Mouse (Mus musculus) forebrain, embryonic 14.5 days (tissue): ENCODE measurements around the gene Socs3. TPM values are rescaled to one million over a fixed set of nuclear protein-coding genes. Genes with fewer than 3 reads are reported as not detected.

Experiments
- ATAC-seq: fragments of 200-750 bp; cut with Nextera tagmentation; 2 replicates; pipeline ENCODE4 v1.8.0; 2017; ENCODE audit warnings: mild to moderate bottlenecking, moderate library complexity
- DNase-seq: peaks from one replicate; pipeline ENCODE4 v3.0.0-alpha.2; 2015; ENCODE audit warnings: low spot score
- H3K27ac ChIP-seq: fragments of 300-500 bp; sonication (generic); 2 replicates; pipeline ENCODE4 v1.5.1; 2014; ENCODE audit warnings: low read depth, mild to moderate bottlenecking, control low read depth, low read length, moderate library complexity
- H3K27me3 ChIP-seq: fragments of 300-500 bp; sonication (generic); replicated peaks from 2 replicates; pipeline ENCODE4 v1.6.1; 2014; ENCODE audit warnings: low read length, control low read depth, mixed read lengths; ENCODE audit not compliant: control insufficient read depth, insufficient read depth
- H3K36me3 ChIP-seq: fragments of 300-500 bp; sonication (generic); 2 replicates; pipeline ENCODE4 v1.6.1; 2014; ENCODE audit warnings: low read length, control low read depth; ENCODE audit not compliant: control insufficient read depth, insufficient read depth
- H3K4me1 ChIP-seq: fragments of 300-500 bp; sonication (generic); 2 replicates; pipeline ENCODE4 v1.6.1; 2014; ENCODE audit warnings: antibody characterized with exemption, low read length, control low read depth; ENCODE audit not compliant: control insufficient read depth, insufficient read depth
- H3K4me2 ChIP-seq: fragments of 300-500 bp; sonication (generic); 2 replicates; pipeline ENCODE4 v1.6.1; 2014; ENCODE audit warnings: mild to moderate bottlenecking, control low read depth, low read length
- H3K4me3 ChIP-seq: fragments of 300-500 bp; sonication (generic); 2 replicates; pipeline ENCODE4 v1.5.1; 2014; ENCODE audit warnings: low read depth, low read length, control low read depth
- H3K9ac ChIP-seq: fragments of 300-500 bp; sonication (generic); 2 replicates; pipeline ENCODE4 v1.6.1; 2014; ENCODE audit warnings: mild to moderate bottlenecking, low read length, control low read depth, moderate library complexity
- H3K9me3 ChIP-seq: fragments of 300-500 bp; sonication (generic); replicated peaks from 2 replicates; pipeline ENCODE4 v1.6.1; 2016; ENCODE audit warnings: low read length, control low read depth, mixed read lengths; ENCODE audit not compliant: control insufficient read depth
- WGBS: fragments of 180-500 bp; shearing (Covaris S2); extraction: QIAGEN DNeasy Blood & Tissue Kit; methylation state at CpG from one replicate; pipeline ENCODE4 v1.1.7; 2014; 5-methylcytosine and 5-hydroxymethylcytosine counted together
- polyA plus RNA-seq: library from polyadenylated mRNA; unstranded; fragments of >200 nt; fragmentation: Nextera tagmentation; extraction: Ambion mirVana; gene quantifications from 2 replicates; pipeline ENCODE4 v1.2.1, GENCODE M21; 2014

The Socs3 gene
- polyA plus RNA-seq, 1 experiment from 2014 or later, result 8.1 TPM

DNA sequence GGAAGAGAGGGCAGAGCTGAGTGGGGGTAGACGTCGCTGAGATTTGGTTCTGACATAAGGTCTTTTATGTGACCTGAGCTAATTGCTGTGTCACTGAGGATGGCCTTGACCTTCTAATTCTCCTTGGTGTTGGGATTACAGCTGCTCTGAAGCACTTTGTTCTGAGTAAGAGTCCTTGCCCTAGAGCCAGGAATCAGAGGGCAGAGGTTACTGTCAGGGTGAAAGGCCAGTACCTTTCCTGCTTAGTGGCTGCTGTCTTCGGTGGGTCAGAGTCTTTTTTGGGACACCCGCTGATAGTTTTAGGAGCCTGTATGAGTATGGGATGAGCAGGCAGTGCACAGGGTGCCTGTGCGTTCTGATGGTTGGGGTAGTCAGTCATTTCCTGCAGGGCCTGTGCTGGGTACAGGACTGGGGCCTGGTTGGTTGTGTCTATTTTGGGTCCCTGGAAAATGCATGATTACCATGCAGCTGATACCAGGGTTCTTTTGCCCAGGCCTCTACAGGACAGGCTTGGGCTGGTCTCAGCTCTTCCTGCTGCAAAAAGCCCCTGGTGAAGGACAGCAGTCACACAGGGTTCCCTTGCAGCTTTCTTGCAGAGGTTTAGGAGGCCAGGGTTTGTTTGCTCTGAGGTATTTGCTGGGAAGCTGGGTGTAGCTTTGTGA lies 38.4 kb upstream of the Socs3 start:
- DNase-seq (no peak), ATAC-seq (no peak)
- H3K27me3 ChIP-seq, result no peaks in the 10 kb centered on the region
- 77% methylated on average over 5 of the region's 5 CpGs for WGBS
- no peak overlapping the region for H3K9ac ChIP-seq
- H3K36me3 ChIP-seq, result peaks cover 41% of the 10 kb centered on the region
- no peaks in the 10 kb centered on the region for H3K9me3 ChIP-seq
- H3K27ac ChIP-seq, result no peak overlapping the region
- H3K4me3 ChIP-seq, result no peak overlapping the region
- no peak overlapping the region for H3K4me2 ChIP-seq
- no peaks in the 10 kb centered on the region for H3K4me1 ChIP-seq

GRCm38 (mm10) chr11:118007460-118008143 lies 37.8 kb upstream of the Socs3 start:
- Histone ChIP-seq H3K27ac (no peak overlapping the region), H3K4me3 (no peak overlapping the region), H3K4me1 (no peaks in the 10 kb centered on the region), H3K4me2 (no peak overlapping the region), H3K9ac (no peak overlapping the region), H3K27me3 (no peaks in the 10 kb centered on the region), H3K9me3 (no peaks in the 10 kb centered on the region), H3K36me3 (peaks cover 43% of the 10 kb centered on the region)
- ATAC-seq (no peak), DNase-seq (no peak)
- WGBS, result 76% methylated on average over 8 of the region's 8 CpGs

DNA sequence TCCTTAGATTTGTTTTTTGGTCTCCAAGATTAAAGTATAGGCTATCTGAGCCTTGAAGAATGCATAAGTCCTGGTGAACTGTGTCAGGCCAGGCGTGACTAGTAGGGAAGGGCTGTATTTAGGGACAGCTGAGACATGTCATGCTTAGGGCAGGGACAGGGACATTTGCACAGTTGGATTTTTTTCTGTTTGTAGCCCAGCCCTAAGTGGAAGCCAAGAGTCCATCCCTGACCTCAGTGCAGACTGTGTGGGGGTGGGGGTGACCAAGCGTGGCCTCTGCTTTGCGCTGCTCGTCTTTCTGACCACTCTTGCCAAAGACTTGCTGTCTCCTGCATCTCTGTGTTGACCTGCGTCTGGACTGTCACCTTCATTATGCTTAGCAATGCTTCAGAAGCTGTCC lies 34.4 kb upstream of the Socs3 start:
- Histone ChIP-seq H3K27ac (no peak overlapping the region), H3K4me3 (no peak overlapping the region), H3K9ac (no peak overlapping the region), H3K4me2 (no peak overlapping the region), H3K27me3 (no peaks in the 10 kb centered on the region), H3K36me3 (peaks cover 70% of the 10 kb centered on the region), H3K9me3 (no peaks in the 10 kb centered on the region), H3K4me1 (no peaks in the 10 kb centered on the region)
- DNase-seq (no peak), ATAC-seq (no peak)
- 91% methylated on average over 5 of the region's 5 CpGs for WGBS

DNA sequence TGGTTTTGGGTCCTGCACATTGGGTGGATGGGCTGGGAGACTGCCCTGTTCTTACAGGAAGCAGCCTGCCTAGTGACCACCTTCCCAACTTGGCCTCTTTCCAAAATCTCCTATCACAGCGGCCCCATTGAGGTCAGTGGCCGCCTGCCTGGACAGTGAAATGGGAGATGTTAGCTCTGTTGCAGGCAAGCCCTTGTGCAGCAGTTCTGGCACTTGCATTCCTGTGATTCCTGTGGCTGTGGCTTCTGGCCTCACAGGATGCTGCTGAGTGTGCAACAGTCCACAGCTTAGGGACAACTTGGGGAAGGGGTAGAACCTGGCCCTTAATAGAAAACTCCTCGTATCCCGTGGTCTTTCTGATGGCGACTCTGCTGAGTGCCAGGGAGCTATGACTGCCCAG lies 33.9 kb upstream of the Socs3 start:
- H3K4me1 ChIP-seq, result no peaks in the 10 kb centered on the region
- H3K4me2 ChIP-seq, result no peak overlapping the region
- WGBS, result 81% methylated on average over 5 of the region's 5 CpGs
- no peak overlapping the region for H3K9ac ChIP-seq
- no peak for DNase-seq
- H3K36me3 ChIP-seq, result peaks cover 74% of the 10 kb centered on the region
- no peaks in the 10 kb centered on the region for H3K9me3 ChIP-seq
- H3K4me3 ChIP-seq, result no peak overlapping the region
- no peak for ATAC-seq
- no peaks in the 10 kb centered on the region for H3K27me3 ChIP-seq
- H3K27ac ChIP-seq, result no peak overlapping the region

DNA sequence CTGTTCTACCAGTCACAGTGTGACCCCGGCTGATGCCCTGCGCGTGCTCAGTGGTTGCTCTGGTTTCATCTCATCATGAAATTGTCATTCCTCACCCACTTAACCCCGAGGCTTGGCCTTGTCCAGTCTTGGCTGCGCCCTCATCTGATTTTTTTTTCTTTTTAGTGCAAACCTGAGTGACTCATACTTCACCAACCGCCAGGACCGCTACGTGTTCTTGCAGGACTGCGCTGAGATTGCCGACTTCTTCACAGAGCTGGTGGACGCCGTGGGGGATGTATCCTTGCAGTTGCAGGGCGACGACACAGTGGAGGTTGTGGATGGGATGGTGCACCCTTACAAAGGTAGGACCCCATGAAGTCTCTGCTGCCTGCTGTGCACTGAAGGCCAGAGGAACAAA lies 33.3 kb upstream of the Socs3 start:
- H3K9me3 ChIP-seq, result no peaks in the 10 kb centered on the region
- H3K27me3 ChIP-seq, result no peaks in the 10 kb centered on the region
- H3K9ac ChIP-seq, result no peak overlapping the region
- no peak overlapping the region for H3K4me2 ChIP-seq
- H3K4me3 ChIP-seq, result no peak overlapping the region
- DNase-seq (no peak), ATAC-seq (no peak)
- WGBS, result 98% methylated on average over 14 of the region's 14 CpGs
- H3K4me1 ChIP-seq, result no peaks in the 10 kb centered on the region
- H3K27ac ChIP-seq, result no peak overlapping the region
- peaks cover 75% of the 10 kb centered on the region for H3K36me3 ChIP-seq

- Histone ChIP-seq H3K9ac (no peak overlapping the region), H3K4me2 (no peak overlapping the region), H3K4me1 (no peaks in the 10 kb centered on the region), H3K27ac (no peak overlapping the region), H3K4me3 (no peak overlapping the region), H3K27me3 (no peaks in the 10 kb centered on the region), H3K36me3 (peaks cover 63% of the 10 kb centered on the region), H3K9me3 (no peaks in the 10 kb centered on the region)
- DNase-seq (no peak), ATAC-seq (no peak)
- 92% methylated on average over 7 of the region's 7 CpGs for WGBS
These were observed 30.8 kb upstream of the Socs3 start for GRCm38 (mm10) chr11:118000565-118001215.

DNA sequence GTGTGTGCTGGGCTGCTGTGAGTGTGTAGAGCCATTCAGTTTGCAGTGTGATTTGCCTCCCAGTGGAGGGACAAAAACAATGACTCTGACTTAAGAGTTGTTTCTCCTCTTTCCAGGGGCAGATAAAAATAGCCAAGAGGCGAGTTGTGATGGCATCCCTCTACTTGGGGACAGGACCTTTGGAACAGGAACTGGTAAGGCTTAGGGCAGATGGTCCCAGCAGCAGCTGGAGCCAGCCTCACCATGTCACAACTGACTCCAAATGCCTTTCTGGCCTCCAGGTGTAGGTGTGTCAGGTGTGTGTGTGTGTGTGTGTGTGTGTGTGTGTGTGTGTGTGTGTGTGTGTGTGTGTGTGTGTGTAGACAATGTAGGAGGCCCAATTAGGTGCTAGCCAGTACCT lies 30.2 kb upstream of the Socs3 start:
- Histone ChIP-seq H3K9ac (no peak overlapping the region), H3K4me3 (no peak overlapping the region), H3K4me1 (no peaks in the 10 kb centered on the region), H3K27me3 (no peaks in the 10 kb centered on the region), H3K27ac (no peak overlapping the region), H3K36me3 (peaks cover 57% of the 10 kb centered on the region), H3K9me3 (no peaks in the 10 kb centered on the region), H3K4me2 (no peak overlapping the region)
- no peak for ATAC-seq
- DNase-seq, result no peak
- 52% methylated on average over 1 of the region's 1 CpGs for WGBS

GRCm38 (mm10) chr11:117999260-117999934 lies 29.6 kb upstream of the Socs3 start:
- H3K4me2 ChIP-seq, result no peak overlapping the region
- no peak overlapping the region for H3K4me3 ChIP-seq

More at GRCm38 (mm10) chr11:117999260-117999934, 29.6 kb upstream of the Socs3 start:
- ATAC-seq, result no peak
- no peaks in the 10 kb centered on the region for H3K4me1 ChIP-seq
- peaks cover 50% of the 10 kb centered on the region for H3K36me3 ChIP-seq
- DNase-seq, result no peak
- no peaks in the 10 kb centered on the region for H3K27me3 ChIP-seq
- no peaks in the 10 kb centered on the region for H3K9me3 ChIP-seq
- WGBS, result 92% methylated on average over 6 of the region's 6 CpGs
- H3K27ac ChIP-seq, result no peak overlapping the region
- H3K9ac ChIP-seq, result no peak overlapping the region
